Mouse (Mus musculus) liver, embryonic 14.5 days (tissue): ENCODE measurements at regions not wholly inside any gene's neighbourhood (a gene's known extent, or its start where the extent isn't known, plus 50 kb on each side); places are given as distances from the start of the nearest gene placed in this dataset.

Experiments
- ATAC-seq: fragments of 200-750 bp; cut with Nextera tagmentation; 2 replicates; pipeline ENCODE4 v1.8.0; 2017; ENCODE audit warnings: moderate number of reproducible peaks, mild to moderate bottlenecking, moderate library complexity; ENCODE audit not compliant: insufficient read depth
- DNase-seq, 3 experiments: peaks; one replicate each; pipeline ENCODE4 v3.0.0-alpha.2; 2012 to 2013; ENCODE audit warnings: low read depth in 3 of 3, low spot score in 3 of 3
- H3K27ac ChIP-seq: fragments of 300-500 bp; sonication (generic); 2 replicates; pipeline ENCODE4 v1.5.1; 2014; ENCODE audit warnings: moderate library complexity, mild to moderate bottlenecking, control low read depth, inconsistent platforms
- H3K27me3 ChIP-seq: fragments of 300-500 bp; sonication (generic); 2 replicates; pipeline ENCODE4 v1.6.1; 2014; ENCODE audit warnings: mild to moderate bottlenecking, low read length, moderate library complexity; ENCODE audit not compliant: control insufficient read depth, insufficient read depth
- H3K36me3 ChIP-seq: fragments of 300-500 bp; sonication (generic); replicated peaks from 2 replicates; pipeline ENCODE4 v1.6.1; 2014; ENCODE audit warnings: low read depth; ENCODE audit not compliant: control insufficient read depth, insufficient read depth
- H3K4me1 ChIP-seq, 2 experiments: fragments of 200-500 bp in 1 of 2; fragments of 300-500 bp in 1 of 2; sonication (generic) in 1 of 2; replicated peaks; 2 replicates each; pipeline ENCODE4 v1.6.1; 2012 to 2014; ENCODE audit warnings: antibody characterized with exemption in 1 of 2, inconsistent platforms in 1 of 2, low read length in 1 of 2; ENCODE audit not compliant: control insufficient read depth in 2 of 2, insufficient read depth in 2 of 2
- H3K4me2 ChIP-seq: fragments of 300-500 bp; sonication (generic); 2 replicates; pipeline ENCODE4 v1.6.1; 2014; ENCODE audit warnings: low read depth, mild to moderate bottlenecking, control low read depth, moderate library complexity
- H3K4me3 ChIP-seq, 2 experiments: fragments of 200-500 bp in 1 of 2; fragments of 300-500 bp in 1 of 2; sonication (generic) in 1 of 2; 2 replicates each; pipeline ENCODE4 v1.5.1; 2012 to 2014; ENCODE audit warnings: low read depth in 2 of 2, low read length in 2 of 2, mild to moderate bottlenecking in 2 of 2, control low read depth in 1 of 2, inconsistent platforms in 1 of 2, moderate library complexity in 1 of 2; ENCODE audit not compliant: insufficient read depth in 1 of 2
- H3K9ac ChIP-seq: fragments of 300-500 bp; sonication (generic); replicated peaks from 2 replicates; pipeline ENCODE4 v1.6.1; 2014; ENCODE audit warnings: mild to moderate bottlenecking, control low read depth, moderate library complexity
- H3K9me3 ChIP-seq: fragments of 300-500 bp; sonication (generic); 2 replicates; pipeline ENCODE4 v1.6.1; 2016; ENCODE audit warnings: low read length, mixed read lengths; ENCODE audit not compliant: control insufficient read depth
- CTCF ChIP-seq: IDR thresholded peaks from 2 replicates; pipeline ENCODE4 v1.5.1; 2016; ENCODE audit warnings: antibody characterized with exemption, low read depth, control low read depth
- EP300 ChIP-seq: IDR thresholded peaks from 2 replicates; pipeline ENCODE4 v1.6.1; 2016; ENCODE audit warnings: antibody characterized with exemption, low read depth
- WGBS: fragments of 180-500 bp; shearing (Covaris S2); extraction: QIAGEN DNeasy Blood & Tissue Kit; methylation state at CpG from one replicate; pipeline ENCODE4 v1.1.7; 2014; ENCODE audit not compliant: insufficient replicate concordance; 5-methylcytosine and 5-hydroxymethylcytosine counted together

DNA sequence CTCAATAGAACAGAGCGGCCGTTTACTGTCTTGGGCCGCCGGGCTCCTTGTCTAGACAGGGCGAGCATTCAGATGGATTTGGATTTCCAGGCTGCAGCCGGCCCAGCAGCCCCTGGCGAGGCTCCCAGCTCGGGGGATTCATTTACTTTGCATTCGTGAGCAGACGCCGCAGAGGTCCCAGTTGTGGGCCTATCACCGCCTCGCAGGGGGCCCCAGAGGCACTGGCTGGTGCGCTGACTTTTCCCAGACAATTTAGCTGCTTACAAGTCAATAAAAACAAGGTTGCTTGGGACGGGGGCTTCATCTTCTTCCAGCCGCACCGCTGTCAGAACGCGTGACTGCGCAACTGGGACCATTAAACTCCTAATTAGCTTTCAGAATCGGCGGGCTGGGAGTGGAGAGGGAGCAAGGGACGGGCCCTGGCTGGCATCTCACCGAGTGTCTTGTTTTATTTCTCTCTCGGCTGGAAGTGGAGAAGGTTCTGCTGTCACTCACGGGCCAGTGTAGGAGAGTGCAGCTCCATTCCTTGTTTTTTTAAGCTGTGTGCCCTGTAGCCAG is 63.8 kb upstream of the Pmepa1 start:
- Histone ChIP-seq H3K9me3 (no peaks in the 10 kb centered on the region), H3K4me2 (no peak overlapping the region), H3K27me3 (no peaks in the 10 kb centered on the region; the same call in 1 of the 2 replicates), H3K4me1 (peaks cover 0 to 6% of the 10 kb centered on the region in 2 experiments; a peak in 1 of 4 replicates), H3K4me3 (no peak overlapping the region), H3K9ac (no peak overlapping the region), H3K36me3 (no peaks in the 10 kb centered on the region), H3K27ac (no peak overlapping the region)
- 30% methylated on average over 26 of the region's 26 CpGs for WGBS
- DNase-seq (no peak), ATAC-seq (no peak)
- TF ChIP-seq EP300 (no peak), CTCF (no peak)

DNA sequence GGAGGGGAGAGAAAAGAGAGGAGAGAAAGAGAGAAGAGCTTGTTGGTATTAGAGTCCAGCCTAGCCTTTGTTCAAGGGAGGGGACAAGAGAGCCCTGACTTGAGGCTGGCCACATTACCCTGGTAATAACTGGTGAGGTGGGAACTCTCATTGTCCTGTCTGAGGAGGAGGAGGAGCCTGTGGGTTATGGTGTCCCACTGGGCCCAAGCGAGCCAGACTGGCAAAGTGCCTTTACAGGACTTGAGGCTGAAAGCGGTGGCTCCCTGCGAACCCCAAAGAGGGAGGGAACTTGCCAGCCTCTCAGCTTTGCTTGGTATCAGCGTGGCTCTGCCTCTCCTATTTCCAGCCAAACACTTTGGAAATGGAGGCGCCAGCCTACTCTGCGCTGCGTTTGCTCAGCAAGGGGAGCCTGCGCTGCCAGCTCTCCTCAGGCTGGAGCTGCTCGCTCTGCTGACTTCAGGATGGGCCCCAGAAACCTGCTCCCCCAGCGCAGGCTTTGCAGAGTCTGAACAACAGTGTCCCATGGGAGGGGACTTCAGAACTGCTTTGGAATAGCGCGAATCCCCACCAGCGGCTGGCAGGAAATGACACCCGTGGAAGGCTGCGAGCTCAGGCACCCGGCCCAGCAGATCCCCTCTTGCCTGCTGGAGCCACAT is 66.4 kb upstream of the Pmepa1 start:
- Histone ChIP-seq H3K9me3 (no peaks in the 10 kb centered on the region), H3K4me2 (no peak overlapping the region), H3K36me3 (no peaks in the 10 kb centered on the region), H3K27ac (no peak overlapping the region), H3K4me1 (no peaks in the 10 kb centered on the region), H3K27me3 (no peaks in the 10 kb centered on the region; the same call in 1 of the 2 replicates), H3K4me3 (no peak overlapping the region), H3K9ac (no peak overlapping the region)
- no peak for ATAC-seq
- TF ChIP-seq CTCF = no peak
- no peak for TF ChIP-seq EP300
- DNase-seq = no peak
- WGBS = 61% methylated on average over 16 of the region's 16 CpGs

GRCm38 (mm10) chr2:173343665-173344064 is 67.3 kb upstream of the Pmepa1 start:
- H3K4me2 ChIP-seq = no peak overlapping the region
- no peaks in the 10 kb centered on the region for H3K36me3 ChIP-seq
- TF ChIP-seq CTCF (no peak), EP300 (no peak)
- no peak for ATAC-seq
- no peaks in the 10 kb centered on the region for H3K9me3 ChIP-seq
- no peak overlapping the region for H3K9ac ChIP-seq
- no peaks in the 10 kb centered on the region; the same call in 1 of the 2 replicates for H3K27me3 ChIP-seq
- no peak overlapping the region for H3K4me3 ChIP-seq
- H3K4me1 ChIP-seq = no peaks in the 10 kb centered on the region
- no peak for DNase-seq
- H3K27ac ChIP-seq = no peak overlapping the region
- 72% methylated on average over 2 of the region's 2 CpGs for WGBS

DNA sequence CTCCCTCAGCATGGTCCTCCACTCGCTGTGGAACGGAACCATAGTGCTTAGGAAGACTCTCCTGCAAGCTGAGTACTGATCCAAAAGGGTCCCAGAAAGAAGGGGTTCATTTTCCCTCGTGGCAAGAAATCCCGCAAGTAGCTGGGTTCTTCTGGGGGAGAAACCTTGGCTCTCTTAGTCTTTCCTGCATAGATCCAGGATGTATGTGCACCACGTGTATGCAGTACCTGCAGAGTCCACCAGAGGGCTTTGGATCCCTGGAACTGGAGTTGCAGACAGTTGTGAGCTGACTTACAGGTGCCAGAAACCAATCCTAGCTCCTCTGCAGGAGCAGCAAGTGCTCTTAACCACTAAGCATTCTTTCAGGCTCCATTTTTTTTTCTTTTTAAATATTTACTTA is 67.9 kb upstream of the Pmepa1 start:
- Histone ChIP-seq H3K27ac (no peak overlapping the region), H3K4me3 (no peak overlapping the region), H3K9me3 (no peaks in the 10 kb centered on the region), H3K9ac (no peak overlapping the region), H3K4me1 (no peaks in the 10 kb centered on the region), H3K27me3 (no peaks in the 10 kb centered on the region; the same call in 1 of the 2 replicates), H3K4me2 (no peak overlapping the region), H3K36me3 (no peaks in the 10 kb centered on the region)
- ATAC-seq (no peak), DNase-seq (no peak)
- no peak for TF ChIP-seq EP300
- peak; percentile 49 for TF ChIP-seq CTCF
- WGBS = 64% methylated on average over 5 of the region's 5 CpGs

- TF ChIP-seq EP300 (no peak), CTCF (no peak)
- Histone ChIP-seq H3K4me2 (no peak overlapping the region), H3K27ac (no peak overlapping the region), H3K4me1 (peaks cover 0 to 3% of the 10 kb centered on the region in 2 experiments; a peak in 1 of 4 replicates), H3K36me3 (no peaks in the 10 kb centered on the region), H3K9me3 (no peaks in the 10 kb centered on the region), H3K4me3 (no peak overlapping the region), H3K27me3 (no peaks in the 10 kb centered on the region), H3K9ac (no peak overlapping the region)
- ATAC-seq = no peak
- WGBS = 54% methylated on average over 11 of the region's 11 CpGs
- DNase-seq = no peak
Observed at GRCm38 (mm10) chr2:173347341-173347740, 71.0 kb upstream of the Pmepa1 start.
